8 mouse cellular contexts compared by ENCODE assay signal in the genomic region with DNA sequence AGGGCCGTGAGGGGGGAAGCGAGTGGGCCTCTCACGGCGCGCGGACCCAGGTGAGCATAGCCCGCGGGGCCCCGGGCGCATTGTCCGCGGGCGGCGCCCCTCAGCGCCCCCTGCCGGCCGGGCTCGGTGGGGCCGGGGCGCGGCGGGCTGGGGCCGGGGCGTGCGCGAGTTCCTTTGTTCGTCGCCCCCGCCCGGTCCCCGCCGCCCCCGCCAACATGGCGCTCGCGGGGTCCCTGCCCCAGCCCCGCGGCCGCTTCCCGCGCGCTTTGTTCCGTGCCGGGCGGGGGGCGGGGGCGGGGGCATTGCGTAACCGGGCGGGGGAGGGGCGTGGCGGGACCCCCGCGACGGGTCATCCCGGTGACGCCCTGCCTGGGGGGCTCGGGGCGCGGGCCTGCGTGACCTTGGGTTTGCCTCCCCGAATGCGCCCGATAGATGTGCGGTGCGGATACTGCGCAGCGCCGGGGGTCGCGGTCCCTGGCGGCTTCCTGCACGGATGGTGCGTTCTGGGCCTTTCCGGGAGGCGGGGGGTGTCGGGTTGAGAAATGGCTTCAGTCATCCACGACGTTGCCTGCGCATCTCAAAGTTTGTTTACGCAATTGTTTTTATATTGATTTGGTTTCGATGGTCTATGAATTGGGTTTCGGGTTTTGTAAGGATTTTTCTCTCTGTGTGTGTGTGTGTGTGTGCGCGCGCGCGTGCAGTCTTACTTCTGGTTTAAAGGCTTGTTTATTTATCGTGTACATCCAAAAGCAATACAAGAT. TPM values are rescaled to one million over a fixed set of nuclear protein-coding genes. Genes with fewer than 3 reads are reported as not detected.
DNase-seq lines count a peak whose midpoint lies in the region; ATAC-seq and TF ChIP-seq lines count a peak whose summit lies in the region.

No protein-coding gene starts in this region.

- intact Hi-C loops in heart, postnatal 36 days (cut with DNase I): loop anchor here (5.0 kb wide), 2 partner anchors 149 to 316 kb away; no protein-coding TSS in a partner anchor

- TF ChIP-seq POLR2A in brain, embryonic 14.5 days (IDR thresholded peaks at IDR 0.05; ENCODE audit: borderline replicate concordance, extremely low read depth, insufficient read depth, insufficient read length, poor library complexity, severe bottlenecking): no peak
- no peak for TF ChIP-seq POLR2A in lung, adult 2 months (IDR thresholded peaks at IDR 0.05; ENCODE audit: borderline replicate concordance, extremely low read depth, low read depth, low read length)

- TF ChIP-seq CTCF in brain, embryonic 14.5 days (IDR thresholded peaks at IDR 0.05; ENCODE audit: borderline replicate concordance, extremely low read depth, insufficient read depth, insufficient read length): peak; percentile 31; the same call in 1 of the 2 replicates
- peak; percentile 62 for TF ChIP-seq CTCF in layer of hippocampus, adult 2 months (conservative IDR thresholded peaks at IDR 0.05)
- no peak for TF ChIP-seq CTCF in lung, adult 2 months (IDR thresholded peaks at IDR 0.05; ENCODE audit: insufficient read depth, low read length)

- H3K4me1 ChIP-seq in forebrain, embryonic 15.5 days: peaks cover 28% of the 10 kb centered on the region
- H3K4me1 ChIP-seq in lung, adult 2 months (ENCODE audit: control insufficient read depth, insufficient read depth, low read length): peaks cover 5% of the 10 kb centered on the region; the same call in 1 of the 2 replicates
- peaks cover 12% of the 10 kb centered on the region; the same call in 1 of the 2 replicates for H3K4me1 ChIP-seq in neural tube, embryonic 14.5 days (ENCODE audit: control insufficient read depth, insufficient read depth, low read length)

- H3K27ac ChIP-seq in forebrain, embryonic 15.5 days (replicated peaks): peak overlapping the region; percentile 93
- H3K27ac ChIP-seq in layer of hippocampus, adult 2 months: peak overlapping the region; percentile 98
- peak overlapping the region; percentile 95 for H3K27ac ChIP-seq in neural tube, embryonic 14.5 days (ENCODE audit: low read depth, low read length)

- H3K27me3 ChIP-seq in forebrain, embryonic 15.5 days: no peaks in the 10 kb centered on the region
- no peaks in the 10 kb centered on the region for H3K27me3 ChIP-seq in neural tube, embryonic 14.5 days (ENCODE audit: control insufficient read depth, insufficient read depth, low read length)

- no peaks in the 10 kb centered on the region for H3K9me3 ChIP-seq in forebrain, embryonic 15.5 days
- no peaks in the 10 kb centered on the region for H3K9me3 ChIP-seq in neural tube, embryonic 14.5 days (ENCODE audit: control insufficient read depth, low read length)

- peak overlapping the region; percentile 60 for H3K4me3 ChIP-seq in forebrain, embryonic 15.5 days
- peak overlapping the region; percentile 92 for H3K4me3 ChIP-seq in layer of hippocampus, adult 2 months
- peak overlapping the region; percentile 86 for H3K4me3 ChIP-seq in lung, adult 2 months (replicated peaks; ENCODE audit: extremely low read depth, low read depth, low read length)
- H3K4me3 ChIP-seq in neural tube, embryonic 14.5 days (ENCODE audit: low read depth, low read length): peak overlapping the region; percentile 82

- 1% methylated on average over 71 of the region's 89 CpGs for WGBS in forebrain, embryonic 15.5 days
- under 1% methylated on average over 76 of the region's 89 CpGs for WGBS in lung, adult 2 months
- 2% methylated on average over 54 of the region's 89 CpGs for WGBS in neural tube, embryonic 14.5 days

- peak overlapping the region; percentile 85 for H3K9ac ChIP-seq in forebrain, embryonic 15.5 days (replicated peaks)
- peak overlapping the region; percentile 98 for H3K9ac ChIP-seq in neural tube, embryonic 14.5 days (replicated peaks; ENCODE audit: low read depth, low read length)

- peaks cover 5% of the 10 kb centered on the region; the same call in 1 of the 2 replicates for H3K36me3 ChIP-seq in forebrain, embryonic 15.5 days
- H3K36me3 ChIP-seq in neural tube, embryonic 14.5 days (ENCODE audit: control insufficient read depth, insufficient read depth, low read length): no peaks in the 10 kb centered on the region

- peak; percentile 73 for DNase-seq in brain, embryonic 14.5 days (ENCODE audit: low read depth)
- peak; percentile 65 to 76 for DNase-seq in heart, postnatal 36 days
- peak; percentile 1 to 45 for DNase-seq in layer of hippocampus, adult 2 months (ENCODE audit: low spot score in 2 of 2)
- peak; percentile 62 for DNase-seq in lung, adult 2 months
- peak; percentile 82 for DNase-seq in testis, postnatal 10 days (ENCODE audit: low spot score)

- peak; percentile 54 for ATAC-seq in CD4-positive, CD25-positive, alpha-beta regulatory T cell, adult 4 months
- ATAC-seq in forebrain, embryonic 15.5 days (replicated peaks): peak; percentile 75
- ATAC-seq in neural tube, embryonic 14.5 days (ENCODE audit: low read depth): peak; percentile 65

- peak overlapping the region; percentile 46 for H3K4me2 ChIP-seq in forebrain, embryonic 15.5 days (replicated peaks)
- H3K4me2 ChIP-seq in neural tube, embryonic 14.5 days (ENCODE audit: low read depth, low read length): peak overlapping the region; percentile 49

RNA-seq across cellular contexts. Expression of a gene that starts 0.5 kb away (rescaled TPM):
- 10 to 100 TPM; 37.8 to 40.4 TPM for polyA plus RNA-seq in CD4-positive, CD25-positive, alpha-beta regulatory T cell, adult 4 months (2017; shearing (Covaris generic))
- 98.7 and 128 TPM in 2 replicates for polyA plus RNA-seq in brain, embryonic 14.5 days (2012; rRNA removed)
- 168 and 177 TPM in 2 replicates for polyA plus RNA-seq in forebrain, embryonic 15.5 days (2015; fragmentation: Nextera tagmentation; extraction: Ambion mirVana)
- total RNA-seq in heart, postnatal 36 days (2021): 10 to 100 TPM; 32.6 TPM
- total RNA-seq in layer of hippocampus, adult 2 months (2021): 100 to 1,000 TPM; 162 to 167 TPM
- polyA plus RNA-seq in lung, adult 2 months (2012; rRNA removed): 16.5 and 25.5 TPM in 2 replicates
- 161 and 181 TPM in 2 replicates for polyA plus RNA-seq in neural tube, embryonic 14.5 days (2014; fragmentation: Nextera tagmentation; extraction: Ambion mirVana)

Comparison
In these comparisons a context has a peak if more than half of its experiments do, and no peak if none do; other contexts are left out.
1. Peak in every context shown above with its lines: DNase-seq, ATAC-seq, H3K4me3 ChIP-seq and H3K27ac ChIP-seq.
2. DNase-seq: peak in every context shown above with its lines; median percentile 82 in testis, postnatal 10 days; 73 in brain, embryonic 14.5 days; 70 in heart, postnatal 36 days; 62 in lung, adult 2 months; 23 in layer of hippocampus, adult 2 months.